Mouse (Mus musculus) neural tube, embryonic 12.5 days (tissue): ENCODE results near the gene Tecr. TPM values are rescaled to one million over a fixed set of nuclear protein-coding genes. Genes with fewer than 3 reads are reported as not detected.
"Not testable (repeated sequence)": the region's sequence is repeated elsewhere in the genome, so short reads cannot be mapped to it uniquely, and the experiment has no call there.

Experiments
- ATAC-seq: fragments of 200-750 bp; cut with Nextera tagmentation; 2 replicates; pipeline ENCODE4 v1.8.0; 2017; ENCODE audit warnings: low read depth, mild to moderate bottlenecking, moderate TSS enrichment, moderate library complexity; ENCODE audit not compliant: low FRiP score
- H3K27ac ChIP-seq: fragments of 300-500 bp; sonication (generic); 2 replicates; pipeline ENCODE4 v1.5.1; 2016
- H3K27me3 ChIP-seq: fragments of 300-500 bp; sonication (generic); replicated peaks from 2 replicates; pipeline ENCODE4 v1.6.1; 2016; ENCODE audit warnings: mild to moderate bottlenecking
- H3K36me3 ChIP-seq: fragments of 300-500 bp; sonication (generic); 2 replicates; pipeline ENCODE4 v1.6.1; 2016; ENCODE audit warnings: mild to moderate bottlenecking
- H3K4me1 ChIP-seq: fragments of 300-500 bp; sonication (generic); 2 replicates; pipeline ENCODE4 v1.6.1; 2016
- H3K4me2 ChIP-seq: fragments of 300-500 bp; sonication (generic); replicated peaks from 2 replicates; pipeline ENCODE4 v1.6.1; 2016; ENCODE audit warnings: mild to moderate bottlenecking
- H3K4me3 ChIP-seq: fragments of 300-500 bp; sonication (generic); 2 replicates; pipeline ENCODE4 v1.5.1; 2016
- H3K9ac ChIP-seq: fragments of 300-500 bp; sonication (generic); 2 replicates; pipeline ENCODE4 v1.6.1; 2016; ENCODE audit warnings: mild to moderate bottlenecking
- H3K9me3 ChIP-seq: fragments of 300-500 bp; sonication (generic); 2 replicates; pipeline ENCODE4 v1.6.1; 2016; ENCODE audit warnings: mild to moderate bottlenecking
- WGBS: fragments of 180-500 bp; shearing (Covaris S2); methylation state at CpG from one replicate; pipeline ENCODE4 v1.1.7; 2016; 5-methylcytosine and 5-hydroxymethylcytosine counted together
- polyA plus RNA-seq: library from polyadenylated mRNA; unstranded; fragments of >200 nt; fragmentation: Nextera tagmentation; extraction: Ambion mirVana; gene quantifications from 2 replicates; pipeline ENCODE4 v1.2.1, GENCODE M21; 2016

Gene Tecr
- polyA plus RNA-seq, 1 experiment from 2014 or later, result 760 TPM

GRCm38 (mm10) chr8:83576516-83576895, 31.3 kb downstream of the Tecr start:
- no peaks in the 10 kb centered on the region for H3K27me3 ChIP-seq
- no peak overlapping the region for H3K4me2 ChIP-seq
- no peak for ATAC-seq
- H3K9ac ChIP-seq, result no peak overlapping the region
- H3K27ac ChIP-seq, result no peak overlapping the region
- H3K9me3 ChIP-seq, result no peaks in the 10 kb centered on the region
- peaks cover 30% of the 10 kb centered on the region for H3K36me3 ChIP-seq
- H3K4me3 ChIP-seq, result no peak overlapping the region
- WGBS, result 72% methylated on average over 3 of the region's 4 CpGs
- peaks cover 49% of the 10 kb centered on the region for H3K4me1 ChIP-seq

DNA sequence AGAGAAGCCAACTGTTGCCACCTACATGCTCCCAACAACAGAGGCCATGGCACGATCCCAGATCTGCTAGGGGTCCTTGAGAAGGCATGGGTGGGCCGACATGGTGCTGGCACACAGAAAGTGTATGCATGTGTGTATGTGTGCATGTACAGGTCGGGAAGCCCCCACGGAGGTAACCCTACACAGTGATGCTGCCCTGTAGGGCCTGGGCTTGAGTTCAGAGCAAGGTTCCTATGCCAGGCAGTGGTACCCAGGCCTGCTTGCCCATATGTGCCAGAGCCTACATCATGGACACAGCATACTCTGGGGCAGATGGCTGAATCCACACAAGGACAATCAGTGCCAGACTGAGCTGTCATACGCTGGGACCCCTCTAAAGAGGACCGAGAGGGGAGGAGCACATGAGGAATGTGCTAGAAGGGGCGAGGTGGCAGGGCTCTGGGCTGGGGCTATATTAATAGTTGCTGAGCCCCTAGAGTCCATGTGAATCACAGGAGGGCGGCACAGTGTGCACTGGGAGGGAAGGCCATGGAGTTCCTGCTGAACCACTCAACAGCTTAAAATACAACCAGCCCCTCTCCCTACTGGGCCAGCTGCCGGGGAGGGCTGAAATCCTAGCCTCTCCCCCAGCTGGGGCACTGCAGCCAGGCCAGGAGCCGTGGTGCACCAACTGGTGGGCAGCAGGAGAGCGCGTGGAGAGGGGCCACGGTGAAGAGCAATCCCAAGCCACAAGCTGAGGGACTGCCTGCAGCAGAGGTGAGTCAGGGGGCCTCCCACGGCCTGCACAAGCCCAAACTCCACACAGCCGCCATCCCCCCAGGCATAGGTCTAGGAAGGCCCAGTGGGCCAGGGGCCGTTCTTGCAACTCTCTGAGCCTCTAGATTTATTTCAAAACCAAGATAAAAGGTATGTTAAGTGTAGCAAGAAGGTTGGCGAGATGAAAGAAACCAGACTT, 31.9 kb downstream of the Tecr start:
- peaks cover 45% of the 10 kb centered on the region for H3K4me1 ChIP-seq
- no peak overlapping the region for H3K27ac ChIP-seq
- no peak for ATAC-seq
- H3K36me3 ChIP-seq, result peaks cover 36% of the 10 kb centered on the region
- H3K9ac ChIP-seq, result no peak overlapping the region
- H3K4me3 ChIP-seq, result no peak overlapping the region
- 80% methylated on average over 17 of the region's 17 CpGs for WGBS
- H3K27me3 ChIP-seq, result no peaks in the 10 kb centered on the region
- H3K9me3 ChIP-seq, result no peaks in the 10 kb centered on the region
- H3K4me2 ChIP-seq, result no peak overlapping the region

- Histone ChIP-seq H3K9me3 (no peaks in the 10 kb centered on the region), H3K9ac (no peak overlapping the region), H3K4me2 (no peak overlapping the region), H3K27ac (no peak overlapping the region), H3K27me3 (no peaks in the 10 kb centered on the region), H3K4me3 (no peak overlapping the region), H3K36me3 (peaks cover 46% of the 10 kb centered on the region), H3K4me1 (peaks cover 41% of the 10 kb centered on the region)
- WGBS, result 89% methylated on average over 15 of the region's 15 CpGs
- ATAC-seq, result no peak
Measured at GRCm38 (mm10) chr8:83574631-83575315, 33.0 kb downstream of the Tecr start.

- 92% methylated on average over 18 of the region's 18 CpGs for WGBS
- peaks cover 32% of the 10 kb centered on the region for H3K4me1 ChIP-seq
- no peak overlapping the region for H3K27ac ChIP-seq
- no peak overlapping the region for H3K9ac ChIP-seq
- H3K4me2 ChIP-seq, result no peak overlapping the region
- ATAC-seq, result no peak
- no peak overlapping the region for H3K4me3 ChIP-seq
- peaks cover 52% of the 10 kb centered on the region for H3K36me3 ChIP-seq
- no peaks in the 10 kb centered on the region for H3K27me3 ChIP-seq
- no peaks in the 10 kb centered on the region for H3K9me3 ChIP-seq
Measured at GRCm38 (mm10) chr8:83573140-83573875, 34.5 kb downstream of the Tecr start.

- ATAC-seq, result no peak
- Histone ChIP-seq H3K9me3 (no peaks in the 10 kb centered on the region), H3K4me1 (peaks cover 35% of the 10 kb centered on the region), H3K36me3 (peaks cover 52% of the 10 kb centered on the region), H3K4me3 (no peak overlapping the region), H3K27ac (no peak overlapping the region), H3K27me3 (no peaks in the 10 kb centered on the region), H3K4me2 (no peak overlapping the region), H3K9ac (no peak overlapping the region)
- 92% methylated on average over 5 of the region's 5 CpGs for WGBS
Measured at GRCm38 (mm10) chr8:83572246-83572812, 35.4 kb downstream of the Tecr start.

- Histone ChIP-seq H3K9ac (no peak overlapping the region), H3K27ac (no peak overlapping the region), H3K36me3 (peaks cover 52% of the 10 kb centered on the region), H3K27me3 (no peaks in the 10 kb centered on the region), H3K9me3 (no peaks in the 10 kb centered on the region), H3K4me1 (peaks cover 32% of the 10 kb centered on the region), H3K4me2 (no peak overlapping the region), H3K4me3 (no peak overlapping the region)
- WGBS, result 92% methylated on average over 10 of the region's 10 CpGs
- no peak for ATAC-seq
Measured at GRCm38 (mm10) chr8:83571791-83572190, 36.0 kb downstream of the Tecr start.

DNA sequence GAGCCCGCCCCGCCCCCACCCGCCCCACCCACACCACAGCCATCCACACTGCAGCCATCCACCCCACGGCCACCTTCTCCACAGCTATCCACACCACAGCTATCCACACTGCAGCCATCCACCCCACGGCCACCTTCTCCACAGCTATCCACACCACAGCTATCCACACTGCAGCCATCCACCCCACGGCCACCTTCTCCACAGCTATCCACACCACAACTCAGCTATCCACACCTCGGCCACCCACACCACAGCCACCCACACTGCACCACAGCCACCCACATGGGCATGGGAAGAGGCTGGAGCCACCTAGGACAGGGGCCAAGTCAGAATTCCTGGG, 36.8 kb downstream of the Tecr start:
- not testable (repeated sequence) for H3K4me2 ChIP-seq
- H3K36me3 ChIP-seq, result peaks cover 52% of the 10 kb centered on the region
- WGBS, result 95% methylated on average over 7 of the region's 7 CpGs

GRCm38 (mm10) chr8:83570272-83571000, 37.3 kb downstream of the Tecr start:
- Histone ChIP-seq H3K4me1 (peaks cover 21% of the 10 kb centered on the region), H3K4me2 (no peak overlapping the region), H3K4me3 (no peak overlapping the region), H3K9ac (no peak overlapping the region), H3K27me3 (no peaks in the 10 kb centered on the region), H3K36me3 (peaks cover 52% of the 10 kb centered on the region), H3K9me3 (no peaks in the 10 kb centered on the region), H3K27ac (no peak overlapping the region)
- WGBS, result 87% methylated on average over 14 of the region's 15 CpGs
- no peak for ATAC-seq

More for the DNA sequence above, 36.8 kb downstream of the Tecr start:
- not testable (repeated sequence) for H3K27ac ChIP-seq, ATAC-seq, H3K4me3 ChIP-seq, H3K27me3 ChIP-seq, H3K9me3 ChIP-seq, H3K9ac ChIP-seq
- H3K4me1 ChIP-seq, result peaks cover 26% of the 10 kb centered on the region

GRCm38 (mm10) chr8:83569165-83569564, 38.6 kb downstream of the Tecr start:
- WGBS, result 81% methylated on average over 4 of the region's 4 CpGs
- ATAC-seq, result no peak

DNA sequence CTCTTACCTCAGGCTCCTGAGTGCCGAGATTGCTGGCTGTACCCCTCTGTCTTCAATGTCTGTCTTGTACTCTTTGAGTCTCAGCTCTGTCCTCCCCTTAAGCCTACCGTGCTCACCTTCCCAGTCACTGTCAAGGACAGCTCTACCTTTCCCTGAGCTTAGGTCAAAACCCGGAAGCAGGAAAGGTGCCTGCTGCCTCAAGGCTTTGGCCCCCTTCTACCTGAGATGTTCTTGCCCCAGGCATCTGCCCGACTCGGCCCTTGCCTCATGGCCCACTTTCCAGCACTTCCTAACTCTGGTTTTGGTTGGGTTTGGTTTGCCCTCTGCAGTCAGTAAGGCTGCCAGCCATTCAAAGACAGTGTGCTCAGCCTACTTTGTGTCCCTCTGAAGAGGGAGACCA, 39.0 kb downstream of the Tecr start:
- no peak overlapping the region for H3K27ac ChIP-seq
- WGBS, result 78% methylated on average over 5 of the region's 5 CpGs
- H3K4me1 ChIP-seq, result peaks cover 16% of the 10 kb centered on the region
- no peak overlapping the region for H3K4me3 ChIP-seq
- no peaks in the 10 kb centered on the region for H3K9me3 ChIP-seq
- no peak overlapping the region for H3K9ac ChIP-seq
- no peak for ATAC-seq
- peaks cover 44% of the 10 kb centered on the region for H3K36me3 ChIP-seq
- no peaks in the 10 kb centered on the region for H3K27me3 ChIP-seq
- no peak overlapping the region for H3K4me2 ChIP-seq

More at GRCm38 (mm10) chr8:83569165-83569564, 38.6 kb downstream of the Tecr start:
- no peak overlapping the region for H3K27ac ChIP-seq
- no peaks in the 10 kb centered on the region for H3K9me3 ChIP-seq
- H3K4me3 ChIP-seq, result no peak overlapping the region
- peaks cover 16% of the 10 kb centered on the region for H3K4me1 ChIP-seq
- H3K9ac ChIP-seq, result no peak overlapping the region
- peaks cover 47% of the 10 kb centered on the region for H3K36me3 ChIP-seq
- no peak overlapping the region for H3K4me2 ChIP-seq
- H3K27me3 ChIP-seq, result no peaks in the 10 kb centered on the region

DNA sequence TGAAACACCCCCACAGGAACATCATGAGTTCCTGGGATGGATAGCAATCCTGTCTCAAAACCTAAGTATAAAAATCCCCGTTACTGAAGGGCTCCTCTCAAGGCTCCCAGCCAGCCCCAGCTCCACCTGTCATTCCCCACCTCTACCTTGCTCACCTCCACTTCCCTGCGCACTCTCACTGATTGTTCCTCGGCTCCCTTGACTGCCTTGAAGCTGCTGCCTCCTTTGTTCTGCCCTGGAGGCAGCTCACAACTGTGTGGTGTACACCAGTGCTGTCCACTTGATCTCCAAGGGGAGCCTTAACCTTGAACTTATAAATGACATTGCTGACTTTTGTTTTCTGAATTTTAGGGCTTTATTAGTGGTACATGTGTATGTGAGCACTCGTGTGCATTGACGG, 39.6 kb downstream of the Tecr start:
- peaks cover 16% of the 10 kb centered on the region for H3K4me1 ChIP-seq
- 72% methylated on average over 5 of the region's 5 CpGs for WGBS
- H3K36me3 ChIP-seq, result peaks cover 37% of the 10 kb centered on the region
- no peak overlapping the region for H3K27ac ChIP-seq
- ATAC-seq, result no peak
- peak overlapping the region; percentile 77; the same call in 1 of the 2 replicates for H3K9ac ChIP-seq
- peak overlapping the region; percentile 87 for H3K4me2 ChIP-seq
- H3K27me3 ChIP-seq, result no peaks in the 10 kb centered on the region
- no peak overlapping the region for H3K4me3 ChIP-seq
- H3K9me3 ChIP-seq, result no peaks in the 10 kb centered on the region
